Mouse (Mus musculus): ENCODE results near the gene Slc4a4. TPM values are rescaled to one million over a fixed set of nuclear protein-coding genes. Genes with fewer than 3 reads are reported as not detected.
"Not testable (repeated sequence)": the region's sequence is repeated elsewhere in the genome, so short reads cannot be mapped to it uniquely, and the experiment has no call there.

The Slc4a4 gene
- total RNA-seq, 2 experiments from 2014 or later = not detected

GRCm38 (mm10) chr5:89109832-89110231, 223.2 kb downstream of the Slc4a4 start:
- ATAC-seq (replicated peaks; ENCODE audit: low FRiP score, low TSS enrichment, poor library complexity, severe bottlenecking) = no peak

GRCm38 (mm10) chr5:89111987-89112386, 225.4 kb downstream of the Slc4a4 start:
- ATAC-seq (replicated peaks; ENCODE audit: low FRiP score, low TSS enrichment, poor library complexity, severe bottlenecking) = not testable (repeated sequence)

- no peak for ATAC-seq (replicated peaks; ENCODE audit: low FRiP score, low TSS enrichment, poor library complexity, severe bottlenecking)
Observed at GRCm38 (mm10) chr5:89120881-89121280, 234.3 kb downstream of the Slc4a4 start.

- ATAC-seq (replicated peaks; ENCODE audit: low FRiP score, low TSS enrichment, poor library complexity, severe bottlenecking) = no peak
Observed at GRCm38 (mm10) chr5:89123270-89123903, 236.8 kb downstream of the Slc4a4 start.

DNA sequence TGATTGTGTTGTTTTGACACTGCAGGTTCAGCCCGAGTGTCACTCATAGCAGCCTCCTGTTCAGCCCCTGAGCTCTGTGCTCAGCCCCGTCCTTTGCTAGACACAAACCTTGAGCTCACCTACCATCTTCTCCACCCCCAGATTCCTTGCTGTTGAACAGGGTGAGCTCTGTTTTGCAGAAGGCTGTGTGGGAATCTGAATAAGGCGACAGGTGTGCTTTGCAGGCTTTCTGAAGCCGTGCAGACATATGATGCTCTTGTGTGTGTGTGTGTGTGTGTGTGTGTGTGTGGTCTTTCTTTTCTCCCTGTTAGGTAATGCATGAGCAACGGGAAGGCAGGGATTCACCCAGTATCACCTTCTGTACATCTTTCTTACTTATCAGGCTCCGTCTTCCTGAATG, 241.6 kb downstream of the Slc4a4 start:
- ATAC-seq (replicated peaks; ENCODE audit: low FRiP score, low TSS enrichment, poor library complexity, severe bottlenecking) = no peak

DNA sequence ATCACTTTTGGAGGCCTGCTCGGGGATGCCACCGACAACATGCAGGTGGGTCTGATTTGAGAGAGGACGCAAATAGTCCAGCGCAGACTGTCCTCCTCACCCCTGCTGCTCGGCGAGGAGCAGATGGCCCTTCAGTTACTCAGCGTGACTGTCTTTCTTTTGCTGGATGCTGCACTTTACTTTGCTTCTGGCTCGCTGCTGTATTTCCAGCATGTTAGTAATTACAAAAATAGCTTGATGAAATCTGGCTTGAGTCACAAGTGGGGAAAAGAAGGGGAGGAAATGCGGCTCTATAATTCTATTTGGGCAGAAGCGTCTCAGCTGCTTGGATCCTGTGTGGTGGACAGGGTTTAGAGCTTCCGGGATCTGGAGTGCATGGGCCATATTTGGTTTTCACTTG, 249.2 kb downstream of the Slc4a4 start:
- no peak for ATAC-seq (replicated peaks; ENCODE audit: low FRiP score, low TSS enrichment, poor library complexity, severe bottlenecking)

- ATAC-seq (replicated peaks; ENCODE audit: low FRiP score, low TSS enrichment, poor library complexity, severe bottlenecking) = no peak
Observed at GRCm38 (mm10) chr5:89140070-89140469, 253.5 kb downstream of the Slc4a4 start.

DNA sequence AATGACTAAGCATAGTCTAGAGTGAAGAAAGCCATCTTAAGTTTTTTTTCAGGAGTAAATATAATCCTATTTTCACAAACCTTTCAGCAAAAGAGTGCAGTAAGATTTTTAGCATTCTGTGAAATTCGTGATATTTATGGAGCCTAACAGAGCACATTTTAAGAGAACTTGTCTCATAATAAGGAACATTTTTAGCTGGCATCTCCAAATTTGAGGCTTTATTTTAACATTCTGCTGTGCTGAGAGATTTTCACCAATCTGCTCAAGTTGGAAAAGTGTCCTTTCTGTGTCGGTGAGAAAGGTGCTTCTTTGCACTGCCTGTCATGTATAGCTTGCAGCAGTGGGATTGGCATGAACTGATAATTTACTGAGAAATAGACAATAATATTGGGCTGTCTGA, 255.1 kb downstream of the Slc4a4 start:
- no peak for ATAC-seq (replicated peaks; ENCODE audit: low FRiP score, low TSS enrichment, poor library complexity, severe bottlenecking)

GRCm38 (mm10) chr5:89146276-89146675, 259.7 kb downstream of the Slc4a4 start:
- no peak for ATAC-seq (replicated peaks; ENCODE audit: low FRiP score, low TSS enrichment, poor library complexity, severe bottlenecking)

DNA sequence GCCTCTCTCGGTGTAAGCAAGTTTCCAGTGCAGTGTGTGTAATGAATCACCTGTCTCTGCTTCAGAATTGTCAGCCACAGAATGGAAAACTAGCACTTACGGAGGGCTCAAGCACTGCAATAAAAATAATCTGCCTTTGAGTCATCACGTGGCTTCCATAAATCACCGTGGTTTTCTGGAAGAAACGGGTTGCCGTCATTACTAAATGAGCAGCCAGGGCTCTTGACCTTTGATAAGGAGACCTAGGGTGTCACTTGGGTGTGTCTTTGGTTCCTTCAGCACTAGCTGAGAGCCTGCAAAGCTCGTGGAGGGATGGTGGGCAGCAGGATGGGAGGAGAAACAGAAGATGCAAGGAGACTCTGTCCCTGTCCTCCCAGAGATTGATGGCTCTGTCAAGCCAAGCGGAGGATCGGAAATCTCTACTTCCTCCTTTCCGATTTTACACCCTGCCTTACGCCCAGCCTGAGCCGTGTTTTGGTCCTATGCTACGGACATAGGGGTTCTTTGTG, 260.7 kb downstream of the Slc4a4 start:
- no peak for ATAC-seq (replicated peaks; ENCODE audit: low FRiP score, low TSS enrichment, poor library complexity, severe bottlenecking)

DNA sequence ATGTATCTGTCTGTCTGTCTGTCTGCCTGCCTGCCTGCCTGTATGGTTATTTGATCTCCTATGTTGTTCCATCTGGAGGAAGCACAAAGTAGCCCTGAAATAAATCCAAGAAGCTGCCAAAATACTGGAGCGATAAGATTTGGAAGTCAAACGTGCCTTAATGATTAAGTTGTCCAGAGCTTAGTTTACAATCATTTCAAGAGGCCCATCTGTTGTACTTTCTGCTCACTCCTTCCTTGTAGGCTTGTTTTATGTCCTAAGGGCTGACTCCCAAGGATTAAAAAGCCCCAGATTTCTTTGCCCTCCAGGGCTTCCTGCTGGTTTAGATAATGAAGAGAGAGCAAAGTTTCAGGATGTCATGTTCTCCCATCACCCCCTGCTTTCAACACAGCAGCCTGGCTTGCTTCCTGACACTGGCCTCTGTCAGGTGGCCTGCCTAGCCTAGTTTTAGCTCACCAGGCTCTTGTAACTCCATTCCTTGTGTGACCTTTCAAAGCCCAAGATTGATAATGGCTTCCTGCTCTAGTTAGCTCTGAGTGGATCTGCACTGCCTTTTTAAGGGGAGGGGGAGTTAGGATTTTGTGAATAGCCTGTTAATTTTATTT, 262.9 kb downstream of the Slc4a4 start:
- no peak for ATAC-seq (replicated peaks; ENCODE audit: low FRiP score, low TSS enrichment, poor library complexity, severe bottlenecking)

DNA sequence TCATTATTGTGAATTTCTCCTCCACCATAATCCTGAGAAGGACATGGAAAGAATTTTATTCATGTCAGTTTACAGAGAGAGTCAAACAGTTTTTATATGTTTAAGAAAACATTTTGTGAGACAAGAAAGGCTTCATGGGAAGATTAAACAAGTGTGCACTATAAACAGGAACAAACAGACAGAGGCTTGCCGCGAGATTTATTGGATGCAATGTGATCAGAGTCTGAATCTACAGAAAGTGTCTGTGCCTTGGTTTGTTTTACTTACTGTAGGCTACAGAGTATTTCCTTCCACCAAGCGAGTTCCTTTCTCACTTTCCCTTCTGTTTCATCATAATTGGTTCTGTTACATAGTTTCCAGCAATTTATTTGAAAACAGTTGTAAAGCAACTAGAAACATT, 264.5 kb downstream of the Slc4a4 start:
- no peak for ATAC-seq (replicated peaks; ENCODE audit: low FRiP score, low TSS enrichment, poor library complexity, severe bottlenecking)

GRCm38 (mm10) chr5:89171025-89171718, 284.6 kb downstream of the Slc4a4 start:
- no peak for ATAC-seq (replicated peaks; ENCODE audit: low FRiP score, low TSS enrichment, poor library complexity, severe bottlenecking)

- no peak for ATAC-seq (replicated peaks; ENCODE audit: low FRiP score, low TSS enrichment, poor library complexity, severe bottlenecking)
Observed at GRCm38 (mm10) chr5:89190063-89190462, 303.4 kb downstream of the Slc4a4 start.

- ATAC-seq (replicated peaks; ENCODE audit: low FRiP score, low TSS enrichment, poor library complexity, severe bottlenecking) = no peak
Observed at GRCm38 (mm10) chr5:89194654-89195053, 308.0 kb downstream of the Slc4a4 start.

- ATAC-seq (replicated peaks; ENCODE audit: low FRiP score, low TSS enrichment, poor library complexity, severe bottlenecking) = no peak
Observed at GRCm38 (mm10) chr5:89198501-89198900, 311.9 kb downstream of the Slc4a4 start.

GRCm38 (mm10) chr5:89209973-89210703, 323.5 kb downstream of the Slc4a4 start:
- ATAC-seq (replicated peaks; ENCODE audit: low FRiP score, low TSS enrichment, poor library complexity, severe bottlenecking) = no peak

GRCm38 (mm10) chr5:89211057-89211456, 324.4 kb downstream of the Slc4a4 start:
- no peak for ATAC-seq (replicated peaks; ENCODE audit: low FRiP score, low TSS enrichment, poor library complexity, severe bottlenecking)

DNA sequence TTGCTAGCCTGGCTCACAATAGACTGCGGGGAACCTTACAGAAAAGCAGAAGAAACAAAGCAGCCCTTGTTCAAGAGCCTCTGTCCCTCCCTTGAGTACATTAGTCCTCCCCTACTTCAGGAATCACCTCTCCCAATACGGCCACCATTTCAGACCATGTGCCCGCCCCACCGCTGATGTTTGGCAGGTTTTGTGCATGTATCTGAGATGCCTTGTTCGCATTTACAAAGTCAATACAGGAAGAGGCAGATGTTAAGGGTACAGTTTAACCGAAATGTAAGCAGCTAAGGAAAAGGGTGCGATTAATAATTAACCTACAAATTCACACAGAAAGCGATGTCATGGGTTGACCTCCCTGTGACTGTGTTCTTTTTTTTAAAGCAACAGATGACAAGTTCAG, 331.6 kb downstream of the Slc4a4 start:
- no peak for ATAC-seq (replicated peaks; ENCODE audit: low FRiP score, low TSS enrichment, poor library complexity, severe bottlenecking)

GRCm38 (mm10) chr5:89218709-89219108, 332.1 kb downstream of the Slc4a4 start:
- ATAC-seq (replicated peaks; ENCODE audit: low FRiP score, low TSS enrichment, poor library complexity, severe bottlenecking) = no peak
